ENCODE assay signal across 24 mouse cellular contexts in the genomic region with DNA sequence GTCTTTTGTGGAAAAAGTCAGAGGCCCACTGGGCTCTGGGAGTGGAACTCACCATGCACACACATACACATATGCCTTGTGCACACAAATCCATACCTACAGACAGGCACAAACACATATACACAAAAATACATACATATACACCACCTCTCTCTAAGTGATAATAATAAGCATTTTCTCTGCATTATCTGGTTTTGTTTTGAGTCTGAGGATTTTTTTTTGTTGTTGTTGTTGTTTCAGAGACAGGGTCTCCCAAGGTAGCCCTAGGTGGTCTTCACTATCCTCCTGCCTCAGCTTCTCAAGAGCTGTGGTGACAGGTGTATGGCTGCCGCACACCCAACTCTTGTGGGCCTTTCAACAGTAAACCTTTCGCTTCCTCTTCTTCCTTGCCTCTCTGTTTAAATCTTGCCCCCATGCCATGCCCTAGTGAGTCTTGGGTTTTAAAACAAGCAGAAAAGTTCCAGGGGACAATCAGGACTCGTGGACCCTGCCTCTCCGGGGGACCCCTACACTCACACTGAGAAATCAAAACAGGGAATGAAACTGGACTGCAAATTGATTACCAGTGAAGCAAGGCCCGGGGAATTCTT. TPM values are rescaled to one million over a fixed set of nuclear protein-coding genes. Genes with fewer than 3 reads are reported as not detected.
A peak's percentile ranks its signal among the peaks of the same experiment; 100 is the strongest.
DNase-seq lines count a peak whose midpoint lies in the region; ATAC-seq and TF ChIP-seq lines count a peak whose summit lies in the region.
"Had no signal": no experiment of that assay in that cellular context is flagged by ENCODE, and none has a peak within 500 bp of the region (broad histone marks: within the 10 kb centered on the region; RNA-seq: fewer than 3 reads in every experiment).

No protein-coding gene starts in this region.

- H3K36me3 ChIP-seq in CH12.LX (replicated peaks in 1 of 2; ENCODE audit: control insufficient read depth in 1 of 2, insufficient read depth in 1 of 2, low read length in 1 of 2) = no peaks in the 10 kb centered on the region
- H3K36me3 ChIP-seq in limb, embryonic 10.5 days = no peaks in the 10 kb centered on the region
- no peaks in the 10 kb centered on the region for H3K36me3 ChIP-seq in heart, embryonic 11.5 days (ENCODE audit: control insufficient read depth, insufficient read depth, low read length)
- H3K36me3 ChIP-seq: embryonic facial prominence, embryonic 13.5 days; embryonic facial prominence, embryonic 15.5 days; forebrain, embryonic 10.5 days; forebrain, embryonic 12.5 days had no signal

- H3K9me3 ChIP-seq in CH12.LX (replicated peaks; ENCODE audit: low read length) = peaks cover 3% of the 10 kb centered on the region
- no peaks in the 10 kb centered on the region for H3K9me3 ChIP-seq in limb, embryonic 10.5 days (replicated peaks)
- H3K9me3 ChIP-seq in heart, embryonic 11.5 days (replicated peaks; ENCODE audit: control insufficient read depth, low read length) = no peaks in the 10 kb centered on the region
- H3K9me3 ChIP-seq: embryonic facial prominence, embryonic 13.5 days; embryonic facial prominence, embryonic 15.5 days; forebrain, embryonic 10.5 days; forebrain, embryonic 12.5 days had no signal

- H3K27ac ChIP-seq in CH12.LX (ENCODE audit: insufficient read depth, low read depth) = peak overlapping the region; percentile 77
- H3K27ac ChIP-seq in limb, embryonic 10.5 days = peak overlapping the region; percentile 26; the same call in 1 of the 2 replicates
- no peak overlapping the region for H3K27ac ChIP-seq in heart, embryonic 11.5 days (ENCODE audit: low read depth, low read length)
- H3K27ac ChIP-seq: embryonic facial prominence, embryonic 13.5 days; embryonic facial prominence, embryonic 15.5 days; forebrain, embryonic 12.5 days had no signal

- H3K4me3 ChIP-seq in CH12.LX (replicated peaks in 1 of 3; ENCODE audit: low read depth in 2 of 3, low read length in 2 of 3, poor library complexity in 1 of 3) = no peak overlapping the region
- H3K4me3 ChIP-seq in limb, embryonic 10.5 days = no peak overlapping the region
- no peak overlapping the region for H3K4me3 ChIP-seq in heart, embryonic 11.5 days (ENCODE audit: low read depth, low read length)
- H3K4me3 ChIP-seq: embryonic facial prominence, embryonic 13.5 days; embryonic facial prominence, embryonic 15.5 days; erythroblast, embryonic 14.5 days; forebrain, embryonic 10.5 days; forebrain, embryonic 12.5 days had no signal

- H3K9ac ChIP-seq in CH12.LX (ENCODE audit: insufficient read depth, low read depth) = peak overlapping the region; percentile 15; the same call in 1 of the 2 replicates
- H3K9ac ChIP-seq in heart, embryonic 11.5 days (ENCODE audit: low read depth, low read length) = no peak overlapping the region
- H3K9ac ChIP-seq: embryonic facial prominence, embryonic 13.5 days; embryonic facial prominence, embryonic 15.5 days; forebrain, embryonic 12.5 days had no signal

- TF ChIP-seq EP300 in CH12.LX (IDR thresholded peaks at IDR 0.05; ENCODE audit: low read length) = peak; percentile 92

- peaks cover 49 to 92% of the 10 kb centered on the region in 2 experiments for H3K4me1 ChIP-seq in CH12.LX (ENCODE audit: control insufficient read depth in 1 of 2, insufficient read depth in 2 of 2)
- peaks cover 72% of the 10 kb centered on the region for H3K4me1 ChIP-seq in limb, embryonic 10.5 days
- H3K4me1 ChIP-seq in heart, embryonic 11.5 days (ENCODE audit: control insufficient read depth, insufficient read depth, low read length) = peaks cover 5% of the 10 kb centered on the region; the same call in 1 of the 2 replicates
- H3K4me1 ChIP-seq: forebrain, embryonic 12.5 days had no signal

- no peak for TF ChIP-seq RAD21 in CH12.LX (IDR thresholded peaks at IDR 0.05; ENCODE audit: low read depth, low read length)

- ATAC-seq in megakaryocyte, adult 5-6 weeks (ENCODE audit: poor library complexity, severe bottlenecking) = no peak
- no peak for ATAC-seq in heart, embryonic 11.5 days (replicated peaks; ENCODE audit: insufficient number of reproducible peaks, low FRiP score, low TSS enrichment)
- ATAC-seq: CD4-positive, CD25-positive, alpha-beta regulatory T cell, adult 4 months; forebrain, embryonic 14.5 days; forebrain, embryonic 16.5 days had no signal

- 66% methylated on average over 5 of the region's 5 CpGs for WGBS in limb, embryonic 10.5 days
- WGBS in heart, embryonic 11.5 days (ENCODE audit: insufficient replicate concordance) = 81% methylated on average over 5 of the region's 5 CpGs

- H3K79me2 ChIP-seq in CH12.LX (replicated peaks; ENCODE audit: control insufficient read depth, extremely low read depth, insufficient read depth, poor library complexity, severe bottlenecking) = no peaks in the 10 kb centered on the region

- peak overlapping the region; percentile 42 for H3K4me2 ChIP-seq in CH12.LX (ENCODE audit: insufficient read depth, low read depth, poor library complexity, severe bottlenecking)
- no peak overlapping the region for H3K4me2 ChIP-seq in heart, embryonic 11.5 days
- H3K4me2 ChIP-seq: embryonic facial prominence, embryonic 13.5 days; embryonic facial prominence, embryonic 15.5 days; forebrain, embryonic 12.5 days had no signal

- TF ChIP-seq POLR2A in CH12.LX (IDR thresholded peaks at IDR 0.05; ENCODE audit: low read depth, low read length) = no peak

- no peak for TF ChIP-seq CTCF in CH12.LX (conservative IDR thresholded peaks at IDR 0.05 in 1 of 2, IDR thresholded peaks at IDR 0.05 in 1 of 2; ENCODE audit: low read depth in 2 of 2, low read length in 2 of 2)

- in situ Hi-C loops in CH12.LX (cut with MboI; ENCODE audit: low pct_ligation_motif_present, low pct_unique_long_range_greater_than_20kb, low sequenced_read_pairs) = no loop called here

- dilution Hi-C loops in CH12.LX (cut with MboI; ENCODE audit: extremely low pct_ligation_motif_present, extremely low pct_unique_long_range_greater_than_20kb, low sequenced_read_pairs) = no loop called here

- no peaks in the 10 kb centered on the region for H3K27me3 ChIP-seq in CH12.LX (replicated peaks)
- no peaks in the 10 kb centered on the region for H3K27me3 ChIP-seq in limb, embryonic 10.5 days (ENCODE audit: low read depth, poor library complexity, severe bottlenecking)
- H3K27me3 ChIP-seq in heart, embryonic 11.5 days (ENCODE audit: control insufficient read depth, insufficient read depth, low read length) = no peaks in the 10 kb centered on the region
- H3K27me3 ChIP-seq: forebrain, embryonic 12.5 days had no signal

- DNase-seq in A20 (ENCODE audit: low read depth, low spot score) (peak; percentile 84), CH12.LX (ENCODE audit: extremely low read depth) (peak; percentile 52)
- DNase-seq in limb, embryonic 10.5 days (ENCODE audit: low spot score) = no peak
- DNase-seq in adrenal gland, postnatal 36 days = no peak
- DNase-seq: adrenal gland, adult 2 months; adrenal gland, postnatal 10 days; adrenal gland, postnatal 25 days; cerebellum, adult 11-12 months; cerebellum, adult 2 months; cerebellum, postnatal 10 days; cerebellum, postnatal 25 days had no signal

TF ChIP-seq in CH12.LX, 34 proteins besides CTCF, POLR2A, EP300 and RAD21 (continues in another document):
- TF ChIP-seq POLR2AphosphoS2 (IDR thresholded peaks at IDR 0.05; ENCODE audit: low read depth, low read length) (no peak), RCOR1 (conservative IDR thresholded peaks at IDR 0.05; ENCODE audit: low read depth, low read length) (peak; percentile 87), HCFC1 (IDR thresholded peaks at IDR 0.05; ENCODE audit: low read depth, low read length) (peak; percentile 26; the same call in 1 of the 2 replicates), CHD2 (IDR thresholded peaks at IDR 0.05; ENCODE audit: low read length) (no peak; the same call in 1 of the 2 replicates), MEF2A (IDR thresholded peaks at IDR 0.05; ENCODE audit: borderline replicate concordance, low read depth, low read length) (peak; percentile 80), JUND (conservative IDR thresholded peaks at IDR 0.05; ENCODE audit: low read depth, low read length) (0 out of 2 replicates have a peak, but pooled peaks have one; percentile 6)

RNA-seq across cellular contexts. Expression of a gene that starts 8.9 kb away (rescaled TPM):
- total RNA-seq in CH12.LX (2012; rRNA removed) (3.6 and 4.5 TPM in 2 replicates), CH12.LX (2014; rRNA removed) (2.0 and 2.2 TPM in 2 replicates)
- polyA plus RNA-seq in CH12.LX (2012; ENCODE audit: insufficient read length, low read depth) = 2.2 and 2.3 TPM in 2 replicates
- polyA plus RNA-seq in limb, embryonic 10.5 days (2016; fragmentation: Nextera tagmentation; extraction: Ambion mirVana) = 0.95 and 1.8 TPM in 2 replicates
- 4.8 and 6.2 TPM in 2 replicates for total RNA-seq in megakaryocyte, adult 5-6 weeks (2015)
- 8.9 and 15.0 TPM in 2 replicates for total RNA-seq in megakaryocyte, adult 5-6 weeks (2017)
- polyA plus RNA-seq in heart, embryonic 11.5 days (2014; fragmentation: Nextera tagmentation; extraction: Ambion mirVana) = 1.3 and 2.9 TPM in 2 replicates
- total RNA-seq in adrenal gland, postnatal 36 days (2021) = under 1 TPM; 0.56 TPM

RNA-seq across cellular contexts. Expression of a gene that starts 33.7 kb away (rescaled TPM):
- total RNA-seq in CH12.LX (2012; rRNA removed) = 35.3 and 36.1 TPM in 2 replicates
- 13.5 and 15.5 TPM in 2 replicates for total RNA-seq in CH12.LX (2014; rRNA removed)
- polyA plus RNA-seq in CH12.LX (2012; ENCODE audit: insufficient read length, low read depth) = 36.9 and 38.9 TPM in 2 replicates
- polyA plus RNA-seq in limb, embryonic 10.5 days (2016; fragmentation: Nextera tagmentation; extraction: Ambion mirVana) = 0.06 TPM in 1 of 2 replicates, not detected in the other
- 22.9 and 25.7 TPM in 2 replicates for total RNA-seq in megakaryocyte, adult 5-6 weeks (2015)
- 28.1 and 46.6 TPM in 2 replicates for total RNA-seq in megakaryocyte, adult 5-6 weeks (2017)
- 0.19 and 0.20 TPM in 2 replicates for polyA plus RNA-seq in heart, embryonic 11.5 days (2014; fragmentation: Nextera tagmentation; extraction: Ambion mirVana)
- total RNA-seq in adrenal gland, postnatal 36 days (2021) = 1 to 10 TPM in 1 of 2 experiments, under 1 TPM in 1; 0.69 to 1.0 TPM
- polyA plus RNA-seq: embryonic facial prominence, embryonic 11.5 days; erythroblast, embryonic 14.5 days; forebrain, embryonic 14.5 days had no signal

RNA-seq across cellular contexts. Expression of a gene that starts 38.1 kb away (rescaled TPM):
- total RNA-seq in CH12.LX (2012; rRNA removed) = not detected in 2 replicates
- total RNA-seq in CH12.LX (2014; rRNA removed) = not detected in 2 replicates
- polyA plus RNA-seq in CH12.LX (2012; ENCODE audit: insufficient read length, low read depth) = not detected in 2 replicates
- polyA plus RNA-seq in limb, embryonic 10.5 days (2016; fragmentation: Nextera tagmentation; extraction: Ambion mirVana) = not detected in 2 replicates
- 1.7 and 2.6 TPM in 2 replicates for total RNA-seq in megakaryocyte, adult 5-6 weeks (2015)
- 0.61 and 1.7 TPM in 2 replicates for total RNA-seq in megakaryocyte, adult 5-6 weeks (2017)
- polyA plus RNA-seq in heart, embryonic 11.5 days (2014; fragmentation: Nextera tagmentation; extraction: Ambion mirVana) = not detected in 2 replicates
- total RNA-seq in adrenal gland, postnatal 36 days (2021) = under 1 TPM; 0.26 to 0.43 TPM
- total RNA-seq: MEL had no signal
- polyA plus RNA-seq: adrenal gland, adult 2 months; embryonic facial prominence, embryonic 11.5 days; embryonic facial prominence, embryonic 13.5 days; erythroblast, embryonic 14.5 days; forebrain, embryonic 10.5 days; forebrain, embryonic 12.5 days; forebrain, embryonic 14.5 days; forebrain, embryonic 16.5 days had no signal

RNA-seq across cellular contexts. Expression of a gene that starts 51.9 kb away (rescaled TPM):
- total RNA-seq in CH12.LX (2012; rRNA removed) (0.17 and 0.42 TPM in 2 replicates), CH12.LX (2014; rRNA removed) (not detected in 2 replicates)
- 0.37 TPM in 1 of 2 replicates, not detected in the other for polyA plus RNA-seq in CH12.LX (2012; ENCODE audit: insufficient read length, low read depth)
- not detected in 2 replicates for polyA plus RNA-seq in limb, embryonic 10.5 days (2016; fragmentation: Nextera tagmentation; extraction: Ambion mirVana)
- total RNA-seq in megakaryocyte, adult 5-6 weeks (2015) = 23.8 and 26.2 TPM in 2 replicates
- 6.7 and 7.6 TPM in 2 replicates for total RNA-seq in megakaryocyte, adult 5-6 weeks (2017)
- not detected in 2 replicates for polyA plus RNA-seq in heart, embryonic 11.5 days (2014; fragmentation: Nextera tagmentation; extraction: Ambion mirVana)
- total RNA-seq in adrenal gland, postnatal 36 days (2021) = 1 to 10 TPM; 1.6 to 5.3 TPM
- total RNA-seq: ES-E14, MEL had no signal
- polyA plus RNA-seq: CD4-positive, CD25-positive, alpha-beta regulatory T cell, adult 4 months; embryonic facial prominence, embryonic 11.5 days; embryonic facial prominence, embryonic 13.5 days; embryonic facial prominence, embryonic 15.5 days; erythroblast, embryonic 14.5 days; forebrain, embryonic 10.5 days; forebrain, embryonic 12.5 days; forebrain, embryonic 14.5 days; forebrain, embryonic 16.5 days had no signal

Comparison
In these comparisons a context has a peak if more than half of its experiments do, and no peak if none do; other contexts are left out.
1. DNase-seq: peak in A20 (single experiment) and CH12.LX (single experiment); none in limb, embryonic 10.5 days (single experiment) and adrenal gland, postnatal 36 days (0 of 2).
2. RNA of a gene that starts 33.7 kb away (total RNA-seq): 13.5 to 36.1 TPM in CH12.LX and 22.9 to 46.6 TPM in megakaryocyte, adult 5-6 weeks; 0.69 to 1.0 TPM in adrenal gland, postnatal 36 days; every median in the first group is over 4 times any median in the second.